Mouse (Mus musculus): ENCODE measurements at regions not wholly inside any gene's neighbourhood (a gene's known extent, or its start where the extent isn't known, plus 50 kb on each side); places are given as distances from the start of the nearest gene placed in this dataset.

DNA sequence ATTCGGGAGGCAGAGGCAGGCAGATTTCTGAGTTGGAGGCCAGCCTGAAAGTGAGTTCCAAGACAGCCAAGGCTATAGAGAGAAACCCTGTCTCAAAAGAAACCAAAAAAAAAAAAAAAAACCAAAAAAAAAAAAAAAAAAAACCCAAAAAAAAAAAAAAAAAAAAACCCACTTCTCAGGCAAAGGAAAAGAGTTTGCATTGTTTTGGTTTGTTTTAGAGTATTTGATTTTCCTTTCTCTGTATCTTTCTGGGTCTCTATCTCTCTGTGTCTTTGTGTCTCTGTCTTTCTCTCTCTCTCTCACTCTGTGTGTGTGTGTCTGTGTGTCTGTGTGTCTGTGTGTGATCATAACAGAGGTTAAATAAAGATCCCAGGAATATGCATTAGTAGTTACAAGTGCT lies 95.7 kb upstream of the AI593442 start:
- WGBS: 82% methylated on average over 1 of the region's 1 CpGs
- no peak for DNase-seq (ENCODE audit: low spot score)
- no peaks in the 10 kb centered on the region for H3K36me3 ChIP-seq (replicated peaks; ENCODE audit: control insufficient read depth, insufficient read depth, low read length)

DNA sequence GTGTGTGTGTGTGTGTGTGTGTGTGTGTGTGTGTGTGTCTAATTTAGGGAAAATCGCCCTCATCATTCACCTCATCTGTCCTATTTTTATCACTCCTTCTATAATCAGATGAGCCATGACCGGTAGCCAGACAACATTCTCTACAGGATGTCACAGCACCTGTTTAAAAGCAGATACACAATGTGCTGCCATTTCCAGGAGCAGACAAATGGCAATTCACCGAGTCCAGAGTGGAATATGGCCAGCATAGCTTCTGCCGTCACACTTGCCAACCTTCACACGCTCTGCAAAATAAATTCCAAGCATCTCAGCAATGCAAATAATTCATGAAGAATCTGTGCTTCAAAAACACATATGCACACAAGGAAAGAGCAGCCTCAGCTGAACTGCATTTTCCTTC lies 88.5 kb upstream of the AI593442 start:
- no peaks in the 10 kb centered on the region for H3K36me3 ChIP-seq (replicated peaks; ENCODE audit: control insufficient read depth, insufficient read depth, low read length)
- no peak overlapping the region for H3K9ac ChIP-seq (replicated peaks; ENCODE audit: low read depth, low read length)
- TF ChIP-seq EP300 (IDR thresholded peaks at IDR 0.05; ENCODE audit: low read depth): no peak
- TF ChIP-seq CTCF (IDR thresholded peaks at IDR 0.05; ENCODE audit: low read depth): no peak
- H3K27ac ChIP-seq (ENCODE audit: low read depth): no peak overlapping the region
- no peaks in the 10 kb centered on the region for H3K4me1 ChIP-seq (ENCODE audit: control insufficient read depth, insufficient read depth)
- H3K9me3 ChIP-seq (replicated peaks; ENCODE audit: control insufficient read depth, low read length): no peaks in the 10 kb centered on the region
- peak; percentile 9 for DNase-seq (ENCODE audit: low spot score)
- no peak overlapping the region for H3K4me3 ChIP-seq (ENCODE audit: low read depth, low read length)
- no peaks in the 10 kb centered on the region for H3K27me3 ChIP-seq (ENCODE audit: control insufficient read depth, insufficient read depth, low read length)
- WGBS: 33% methylated on average over 5 of the region's 5 CpGs
- ATAC-seq (ENCODE audit: insufficient read depth, low read depth): no peak
- H3K4me2 ChIP-seq (ENCODE audit: low read depth, low read length): no peak overlapping the region

More for the DNA sequence above, 95.7 kb upstream of the AI593442 start:
- no peak overlapping the region for H3K9ac ChIP-seq (replicated peaks; ENCODE audit: low read depth, low read length)
- ATAC-seq (ENCODE audit: insufficient read depth, low read depth): no peak
- no peaks in the 10 kb centered on the region for H3K9me3 ChIP-seq (replicated peaks; ENCODE audit: control insufficient read depth, low read length)
- no peaks in the 10 kb centered on the region for H3K27me3 ChIP-seq (ENCODE audit: control insufficient read depth, insufficient read depth, low read length)
- TF ChIP-seq EP300 (IDR thresholded peaks at IDR 0.05; ENCODE audit: low read depth) (no peak), CTCF (IDR thresholded peaks at IDR 0.05; ENCODE audit: low read depth) (no peak)
- no peak overlapping the region for H3K4me3 ChIP-seq (ENCODE audit: low read depth, low read length)
- H3K4me2 ChIP-seq (ENCODE audit: low read depth, low read length): no peak overlapping the region
- no peaks in the 10 kb centered on the region for H3K4me1 ChIP-seq (ENCODE audit: control insufficient read depth, insufficient read depth)
- no peak overlapping the region for H3K27ac ChIP-seq (ENCODE audit: low read depth)

DNA sequence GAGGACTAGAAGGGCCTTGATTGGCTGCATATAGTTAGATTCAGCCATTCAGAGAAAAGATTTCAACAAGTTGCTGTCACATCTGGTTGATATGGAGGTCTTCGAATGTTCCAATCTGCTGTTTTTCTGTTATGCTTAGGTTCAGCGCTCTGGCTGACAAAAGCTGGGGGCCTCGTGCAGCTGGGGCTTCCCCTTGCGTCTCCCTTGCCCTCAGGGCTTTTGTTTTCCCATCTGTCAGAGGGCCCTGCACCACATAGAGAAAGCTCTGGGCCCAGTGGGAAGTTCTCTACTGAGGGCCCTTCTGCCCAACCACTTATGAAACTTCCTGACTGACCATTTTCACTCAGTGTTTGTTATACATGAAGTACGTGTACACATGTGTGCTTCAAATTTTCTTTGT lies 86.2 kb upstream of the AI593442 start:
- H3K4me3 ChIP-seq (ENCODE audit: low read depth, low read length): no peak overlapping the region
- H3K4me2 ChIP-seq (ENCODE audit: low read depth, low read length): no peak overlapping the region
- WGBS: 76% methylated on average over 5 of the region's 5 CpGs
- no peak for DNase-seq (ENCODE audit: low spot score)
- ATAC-seq (ENCODE audit: insufficient read depth, low read depth): no peak
- no peaks in the 10 kb centered on the region for H3K4me1 ChIP-seq (ENCODE audit: control insufficient read depth, insufficient read depth)
- H3K27ac ChIP-seq (ENCODE audit: low read depth): no peak overlapping the region
- no peak for TF ChIP-seq CTCF (IDR thresholded peaks at IDR 0.05; ENCODE audit: low read depth)
- TF ChIP-seq EP300 (IDR thresholded peaks at IDR 0.05; ENCODE audit: low read depth): no peak
- no peaks in the 10 kb centered on the region for H3K36me3 ChIP-seq (replicated peaks; ENCODE audit: control insufficient read depth, insufficient read depth, low read length)
- no peak overlapping the region for H3K9ac ChIP-seq (replicated peaks; ENCODE audit: low read depth, low read length)
- H3K9me3 ChIP-seq (replicated peaks; ENCODE audit: control insufficient read depth, low read length): no peaks in the 10 kb centered on the region
- no peaks in the 10 kb centered on the region for H3K27me3 ChIP-seq (ENCODE audit: control insufficient read depth, insufficient read depth, low read length)

DNA sequence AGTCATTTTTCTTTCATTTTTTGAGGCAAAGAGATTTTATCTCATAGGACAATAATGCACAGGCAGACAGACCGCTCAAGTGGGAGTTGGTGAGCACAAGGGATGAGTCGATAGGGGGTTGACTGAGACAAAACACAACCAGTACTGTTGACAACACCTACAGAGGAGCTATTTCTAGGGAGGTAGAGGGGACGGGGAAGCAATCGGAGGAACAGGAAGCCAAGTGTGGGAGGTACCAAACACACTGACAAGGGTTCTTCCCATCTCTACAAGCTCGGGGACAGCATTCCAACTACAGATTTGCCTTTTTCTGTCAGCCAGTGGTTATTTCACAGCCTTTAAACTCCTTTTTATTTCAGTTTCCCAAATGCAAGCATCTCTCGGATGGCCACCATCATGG lies 83.3 kb upstream of the AI593442 start:
- 62% methylated on average over 6 of the region's 6 CpGs for WGBS
- Histone ChIP-seq H3K9me3 (replicated peaks; ENCODE audit: control insufficient read depth, low read length) (no peaks in the 10 kb centered on the region), H3K4me3 (ENCODE audit: low read depth, low read length) (no peak overlapping the region), H3K27me3 (ENCODE audit: control insufficient read depth, insufficient read depth, low read length) (no peaks in the 10 kb centered on the region), H3K4me1 (ENCODE audit: control insufficient read depth, insufficient read depth) (no peaks in the 10 kb centered on the region), H3K9ac (replicated peaks; ENCODE audit: low read depth, low read length) (no peak overlapping the region), H3K4me2 (ENCODE audit: low read depth, low read length) (no peak overlapping the region), H3K36me3 (replicated peaks; ENCODE audit: control insufficient read depth, insufficient read depth, low read length) (no peaks in the 10 kb centered on the region), H3K27ac (ENCODE audit: low read depth) (no peak overlapping the region)
- TF ChIP-seq EP300 (IDR thresholded peaks at IDR 0.05; ENCODE audit: low read depth) (no peak), CTCF (IDR thresholded peaks at IDR 0.05; ENCODE audit: low read depth) (no peak)
- no peak for DNase-seq (ENCODE audit: low spot score)
- ATAC-seq (ENCODE audit: insufficient read depth, low read depth): no peak

DNA sequence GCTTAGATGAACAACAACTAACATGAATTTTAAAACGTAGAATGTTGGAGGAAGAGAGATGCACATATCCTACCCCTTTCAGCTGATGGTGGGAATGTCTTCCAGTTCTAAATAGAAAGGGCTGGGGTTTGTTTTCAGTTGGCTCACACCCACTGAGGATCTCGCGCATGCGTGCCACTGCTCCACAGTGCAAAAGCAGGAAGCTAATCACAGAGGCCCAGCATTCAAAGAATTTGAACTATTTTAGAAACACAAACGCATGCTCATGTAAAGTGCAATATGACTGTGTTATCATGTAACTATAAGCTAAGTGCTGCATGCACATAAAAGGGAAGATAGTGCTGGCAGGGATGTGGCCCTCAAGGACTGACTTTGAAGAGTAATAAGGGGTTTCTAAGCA lies 81.7 kb upstream of the AI593442 start:
- Histone ChIP-seq H3K4me2 (ENCODE audit: low read depth, low read length) (no peak overlapping the region), H3K9me3 (replicated peaks; ENCODE audit: control insufficient read depth, low read length) (no peaks in the 10 kb centered on the region), H3K9ac (replicated peaks; ENCODE audit: low read depth, low read length) (no peak overlapping the region), H3K36me3 (replicated peaks; ENCODE audit: control insufficient read depth, insufficient read depth, low read length) (no peaks in the 10 kb centered on the region), H3K4me3 (ENCODE audit: low read depth, low read length) (no peak overlapping the region), H3K27ac (ENCODE audit: low read depth) (peak overlapping the region; percentile 5; the same call in 1 of the 2 replicates), H3K27me3 (ENCODE audit: control insufficient read depth, insufficient read depth, low read length) (no peaks in the 10 kb centered on the region), H3K4me1 (ENCODE audit: control insufficient read depth, insufficient read depth) (no peaks in the 10 kb centered on the region)
- ATAC-seq (ENCODE audit: insufficient read depth, low read depth): peak; percentile 79
- 23% methylated on average over 5 of the region's 5 CpGs for WGBS
- TF ChIP-seq EP300 (IDR thresholded peaks at IDR 0.05; ENCODE audit: low read depth) (no peak), CTCF (IDR thresholded peaks at IDR 0.05; ENCODE audit: low read depth) (no peak)
- DNase-seq (ENCODE audit: low spot score): peak; percentile 74

DNA sequence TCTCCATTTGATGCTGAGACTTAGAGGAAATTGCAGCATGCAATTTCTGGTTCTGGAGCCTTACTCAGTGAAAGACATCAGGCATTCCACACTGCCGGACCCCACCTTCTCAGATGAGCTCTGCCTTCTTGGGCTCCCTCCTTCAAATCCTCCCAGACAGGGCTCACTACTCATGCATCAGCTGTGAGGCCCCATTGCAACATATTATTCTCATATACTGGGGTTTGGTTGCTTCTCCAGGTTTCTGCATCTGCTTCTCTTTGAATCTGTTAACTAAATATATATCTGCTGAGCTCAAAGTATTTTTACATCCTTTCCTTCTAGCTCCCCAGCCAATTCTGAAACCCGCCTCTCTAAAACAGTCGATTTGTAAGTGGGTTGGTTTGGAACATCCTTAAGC lies 68.8 kb upstream of the AI593442 start:
- 75% methylated on average over 3 of the region's 3 CpGs for WGBS
- no peak for TF ChIP-seq CTCF (IDR thresholded peaks at IDR 0.05; ENCODE audit: low read depth)
- no peak for TF ChIP-seq EP300 (IDR thresholded peaks at IDR 0.05; ENCODE audit: low read depth)
- H3K4me2 ChIP-seq (ENCODE audit: low read depth, low read length): no peak overlapping the region
- DNase-seq (ENCODE audit: low spot score): no peak
- no peaks in the 10 kb centered on the region for H3K36me3 ChIP-seq (replicated peaks; ENCODE audit: control insufficient read depth, insufficient read depth, low read length)
- no peak overlapping the region for H3K9ac ChIP-seq (replicated peaks; ENCODE audit: low read depth, low read length)
- H3K9me3 ChIP-seq (replicated peaks; ENCODE audit: control insufficient read depth, low read length): no peaks in the 10 kb centered on the region
- H3K4me1 ChIP-seq (ENCODE audit: control insufficient read depth, insufficient read depth): no peaks in the 10 kb centered on the region
- no peak for ATAC-seq (ENCODE audit: insufficient read depth, low read depth)
- no peak overlapping the region for H3K27ac ChIP-seq (ENCODE audit: low read depth)
- no peaks in the 10 kb centered on the region for H3K27me3 ChIP-seq (ENCODE audit: control insufficient read depth, insufficient read depth, low read length)
- no peak overlapping the region for H3K4me3 ChIP-seq (ENCODE audit: low read depth, low read length)
